Mouse (Mus musculus) ES-E14 (cell line): ENCODE results near the gene Nup210l.

ENCODE experiments used
- CHD2 ChIP-seq: IDR thresholded peaks from 2 replicates; pipeline ENCODE4 v1.6.1; 2014; ENCODE audit warnings: mild to moderate bottlenecking, low read depth, low read length, inconsistent platforms
- HCFC1 ChIP-seq: IDR thresholded peaks from 2 replicates; pipeline ENCODE4 v1.6.1; 2012; ENCODE audit warnings: low read length, inconsistent platforms, borderline replicate concordance; ENCODE audit not compliant: insufficient read depth
- MAFK ChIP-seq: IDR thresholded peaks from 2 replicates; pipeline ENCODE4 v1.6.1; 2014; ENCODE audit warnings: mild to moderate bottlenecking, low read depth, low read length, inconsistent platforms; ENCODE audit not compliant: insufficient read depth
- ZC3H11A ChIP-seq: IDR thresholded peaks from 2 replicates; pipeline ENCODE4 v1.6.1; 2012; ENCODE audit warnings: low read depth, mild to moderate bottlenecking, inconsistent platforms, low read length, borderline replicate concordance
- ZNF384 ChIP-seq: IDR thresholded peaks from 2 replicates; pipeline ENCODE4 v1.6.1; 2012; ENCODE audit warnings: low read depth, low read length, inconsistent platforms

GRCm38 (mm10) chr3:90183581-90183980 lies 79.6 kb downstream of the Nup210l start:
- no peak for TF ChIP-seq CHD2
- no peak for TF ChIP-seq HCFC1
- no peak for TF ChIP-seq MAFK
- TF ChIP-seq ZC3H11A, result no peak
- no peak for TF ChIP-seq ZNF384
